Mouse (Mus musculus): ENCODE data around the gene Dusp7.

DNA sequence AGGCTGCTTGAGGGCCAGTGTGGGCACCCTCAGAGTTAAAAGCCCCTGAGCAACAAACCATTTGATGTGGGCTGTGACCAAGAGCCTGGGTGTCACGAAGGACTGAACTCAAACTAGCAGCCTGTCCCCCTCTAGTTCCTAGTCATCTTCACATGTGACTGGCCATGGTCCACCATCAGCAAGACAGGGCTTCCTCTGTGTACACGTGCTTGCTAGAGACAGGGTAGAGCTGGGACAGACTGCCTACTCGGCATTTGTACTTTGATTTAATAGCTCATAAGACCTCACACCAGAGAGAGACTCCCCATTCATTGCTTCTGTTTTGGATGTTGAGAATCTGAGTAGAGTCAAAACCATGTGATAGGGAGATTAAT lies 27.1 kb upstream of the Dusp7 start:
- TF ChIP-seq CTCF (IDR thresholded peaks at IDR 0.05; ENCODE audit: extremely low read depth, insufficient read length, insufficient replicate concordance, low read depth, low read length) (no peak), POLR2A (IDR thresholded peaks at IDR 0.05; ENCODE audit: low read depth, low read length) (no peak)
